Comparison of ENCODE assay signal across 9 mouse cellular contexts in genomic region chr7:24845713-24846112, GRCm38 (mm10). TPM values are rescaled to one million over a fixed set of nuclear protein-coding genes. Genes with fewer than 3 reads are reported as not detected.
DNase-seq lines count a peak whose midpoint lies in the region; ATAC-seq lines count a peak whose summit lies in the region.
"Had no signal": no experiment of that assay in that cellular context is flagged by ENCODE, and none has a peak within 500 bp of the region (broad histone marks: within the 10 kb centered on the region; RNA-seq: fewer than 3 reads in every experiment).

No protein-coding gene starts in this region.

- DNase-seq in lung, postnatal 36 days: peak; percentile 9
- no peak for DNase-seq in lung, postnatal 25 days (ENCODE audit: low spot score)
- peak; percentile 68 for DNase-seq in induced T-regulatory cell, adult 2 months (ENCODE audit: low read depth)
- DNase-seq in right cerebral cortex, postnatal 14 days: no peak
- no peak for DNase-seq in layer of hippocampus, adult 9-11 months
- DNase-seq in cerebellum, adult 9-10 months: no peak

- ATAC-seq in activated CD4-positive, CD25-positive, alpha-beta regulatory T cell, adult 4 months: peak; percentile 36
- ATAC-seq in neutrophil, adult 5-6 weeks (ENCODE audit: extremely low read depth, insufficient number of reproducible peaks, low FRiP score, poor library complexity, severe bottlenecking): peak; percentile 55; the same call in 1 of the 2 replicates

RNA-seq across cellular contexts. Expression of gene Gm9844, which starts 16.3 kb away (rescaled TPM):
- polyA plus RNA-seq in activated CD4-positive, CD25-positive, alpha-beta regulatory T cell, adult 4 months (2017; shearing (Covaris generic)): 10 to 100 TPM; 17.0 to 65.7 TPM
- total RNA-seq in neutrophil, adult 5-6 weeks (2017): 5.2 and 7.1 TPM in 2 replicates

RNA-seq across cellular contexts. Expression of gene Lypd4, which starts 24.0 kb away (rescaled TPM):
- polyA plus RNA-seq in activated CD4-positive, CD25-positive, alpha-beta regulatory T cell, adult 4 months (2017; shearing (Covaris generic)): not detected
- total RNA-seq in neutrophil, adult 5-6 weeks (2017): not detected in 2 replicates
- polyA plus RNA-seq: myocyte had no signal

RNA-seq across cellular contexts. Expression of gene Dmrtc2, which starts 24.1 kb away (rescaled TPM):
- not detected for polyA plus RNA-seq in activated CD4-positive, CD25-positive, alpha-beta regulatory T cell, adult 4 months (2017; shearing (Covaris generic))
- not detected in 2 replicates for total RNA-seq in neutrophil, adult 5-6 weeks (2017)
- polyA plus RNA-seq: myocyte had no signal

RNA-seq across cellular contexts. Expression of gene Rps19, which starts 38.5 kb away (rescaled TPM):
- over 10,000 TPM; 11,194 to 11,919 TPM for polyA plus RNA-seq in activated CD4-positive, CD25-positive, alpha-beta regulatory T cell, adult 4 months (2017; shearing (Covaris generic))
- total RNA-seq in neutrophil, adult 5-6 weeks (2017): 834 and 844 TPM in 2 replicates

RNA-seq across cellular contexts. Expression of gene Cd79a, which starts 51.5 kb away (rescaled TPM):
- 10 to 100 TPM in 1 of 2 experiments, 1 to 10 TPM in 1; 1.7 to 22.3 TPM for polyA plus RNA-seq in activated CD4-positive, CD25-positive, alpha-beta regulatory T cell, adult 4 months (2017; shearing (Covaris generic))
- 464 and 482 TPM in 2 replicates for total RNA-seq in neutrophil, adult 5-6 weeks (2017)

Comparison
In these comparisons a context has a peak if more than half of its experiments do, and no peak if none do; other contexts are left out.
1. DNase-seq: peak in lung, postnatal 36 days (single experiment) and induced T-regulatory cell, adult 2 months (single experiment); none in lung, postnatal 25 days (single experiment), right cerebral cortex, postnatal 14 days (single experiment), layer of hippocampus, adult 9-11 months (single experiment) and cerebellum, adult 9-10 months (single experiment).